Mouse (Mus musculus): Measurements from ENCODE around the gene Nrp1. TPM values are rescaled to one million over a fixed set of nuclear protein-coding genes. Genes with fewer than 3 reads are reported as not detected.

Gene Nrp1
- polyA plus RNA-seq, 1 experiment from 2014 or later, result 17.7 TPM

GRCm38 (mm10) chr8:128413381-128413780 lies 55.0 kb downstream of the Nrp1 start:
- Histone ChIP-seq H3K27me3 (ENCODE audit: poor library complexity, severe bottlenecking) (no peaks in the 10 kb centered on the region), H3K9me3 (no peaks in the 10 kb centered on the region), H3K4me3 (no peak overlapping the region), H3K4me1 (peaks cover 30% of the 10 kb centered on the region), H3K36me3 (replicated peaks) (no peaks in the 10 kb centered on the region), H3K27ac (no peak overlapping the region)
- WGBS, result 88% methylated on average over 4 of the region's 4 CpGs
- no peak for DNase-seq (ENCODE audit: extremely low spot score, low spot score)

- Histone ChIP-seq H3K4me1 (peaks cover 33% of the 10 kb centered on the region), H3K4me3 (no peak overlapping the region), H3K9me3 (no peaks in the 10 kb centered on the region), H3K27ac (no peak overlapping the region), H3K36me3 (replicated peaks) (no peaks in the 10 kb centered on the region), H3K27me3 (ENCODE audit: poor library complexity, severe bottlenecking) (no peaks in the 10 kb centered on the region; the same call in 1 of the 2 replicates)
- WGBS, result 79% methylated on average over 4 of the region's 4 CpGs
- no peak for DNase-seq (ENCODE audit: extremely low spot score, low spot score)
Measured at GRCm38 (mm10) chr8:128415730-128416684, 57.6 kb downstream of the Nrp1 start.

GRCm38 (mm10) chr8:128416896-128417295 lies 58.5 kb downstream of the Nrp1 start:
- H3K27me3 ChIP-seq (ENCODE audit: poor library complexity, severe bottlenecking), result no peaks in the 10 kb centered on the region; the same call in 1 of the 2 replicates
- WGBS, result 81% methylated on average over 2 of the region's 2 CpGs
- DNase-seq (ENCODE audit: extremely low spot score, low spot score), result no peak
- no peaks in the 10 kb centered on the region for H3K9me3 ChIP-seq
- no peaks in the 10 kb centered on the region for H3K36me3 ChIP-seq (replicated peaks)
- H3K4me3 ChIP-seq, result no peak overlapping the region
- H3K27ac ChIP-seq, result no peak overlapping the region
- H3K4me1 ChIP-seq, result peaks cover 33% of the 10 kb centered on the region

- Histone ChIP-seq H3K27ac (no peak overlapping the region), H3K36me3 (replicated peaks) (no peaks in the 10 kb centered on the region), H3K27me3 (ENCODE audit: poor library complexity, severe bottlenecking) (no peaks in the 10 kb centered on the region; the same call in 1 of the 2 replicates), H3K9me3 (no peaks in the 10 kb centered on the region), H3K4me3 (no peak overlapping the region), H3K4me1 (peaks cover 33% of the 10 kb centered on the region)
- 75% methylated on average over 10 of the region's 10 CpGs for WGBS
- DNase-seq (ENCODE audit: extremely low spot score, low spot score), result no peak
Measured at GRCm38 (mm10) chr8:128417956-128418796, 59.8 kb downstream of the Nrp1 start.

- no peak overlapping the region for H3K27ac ChIP-seq
- H3K4me3 ChIP-seq, result no peak overlapping the region
- no peaks in the 10 kb centered on the region; the same call in none of the 2 replicates for H3K27me3 ChIP-seq (ENCODE audit: poor library complexity, severe bottlenecking)
- no peak for DNase-seq (ENCODE audit: extremely low spot score, low spot score)
- H3K9me3 ChIP-seq, result no peaks in the 10 kb centered on the region
- H3K36me3 ChIP-seq (replicated peaks), result no peaks in the 10 kb centered on the region
- peaks cover 33% of the 10 kb centered on the region for H3K4me1 ChIP-seq
Measured at GRCm38 (mm10) chr8:128419984-128420383, 61.6 kb downstream of the Nrp1 start.

- WGBS, result 81% methylated on average over 1 of the region's 1 CpGs
- Histone ChIP-seq H3K9me3 (no peaks in the 10 kb centered on the region), H3K36me3 (replicated peaks) (no peaks in the 10 kb centered on the region), H3K4me3 (no peak overlapping the region), H3K4me1 (peaks cover 32% of the 10 kb centered on the region), H3K27ac (no peak overlapping the region), H3K27me3 (ENCODE audit: poor library complexity, severe bottlenecking) (no peaks in the 10 kb centered on the region; the same call in none of the 2 replicates)
- no peak for DNase-seq (ENCODE audit: extremely low spot score, low spot score)
Measured at GRCm38 (mm10) chr8:128420402-128420801, 62.0 kb downstream of the Nrp1 start.

GRCm38 (mm10) chr8:128423813-128424212 lies 65.4 kb downstream of the Nrp1 start:
- H3K36me3 ChIP-seq (replicated peaks), result no peaks in the 10 kb centered on the region
- no peaks in the 10 kb centered on the region; the same call in none of the 2 replicates for H3K27me3 ChIP-seq (ENCODE audit: poor library complexity, severe bottlenecking)
- no peak overlapping the region for H3K4me3 ChIP-seq
- H3K27ac ChIP-seq, result no peak overlapping the region
- no peaks in the 10 kb centered on the region for H3K9me3 ChIP-seq
- DNase-seq (ENCODE audit: extremely low spot score, low spot score), result no peak
- peaks cover 1% of the 10 kb centered on the region; the same call in 1 of the 2 replicates for H3K4me1 ChIP-seq

- H3K27ac ChIP-seq, result no peak overlapping the region
- no peaks in the 10 kb centered on the region for H3K9me3 ChIP-seq
- DNase-seq (ENCODE audit: extremely low spot score, low spot score), result no peak
- H3K4me1 ChIP-seq, result peaks cover 6% of the 10 kb centered on the region; the same call in 1 of the 2 replicates
- no peak overlapping the region for H3K4me3 ChIP-seq
- no peaks in the 10 kb centered on the region; the same call in 1 of the 2 replicates for H3K27me3 ChIP-seq (ENCODE audit: poor library complexity, severe bottlenecking)
- H3K36me3 ChIP-seq (replicated peaks), result no peaks in the 10 kb centered on the region
- 73% methylated on average over 7 of the region's 7 CpGs for WGBS
Measured at GRCm38 (mm10) chr8:128424626-128425333, 66.4 kb downstream of the Nrp1 start.

GRCm38 (mm10) chr8:128427071-128427470 lies 68.7 kb downstream of the Nrp1 start:
- Histone ChIP-seq H3K27ac (no peak overlapping the region), H3K4me3 (no peak overlapping the region), H3K4me1 (peaks cover 6% of the 10 kb centered on the region; the same call in 1 of the 2 replicates), H3K36me3 (replicated peaks) (no peaks in the 10 kb centered on the region), H3K9me3 (no peaks in the 10 kb centered on the region), H3K27me3 (ENCODE audit: poor library complexity, severe bottlenecking) (no peaks in the 10 kb centered on the region; the same call in 1 of the 2 replicates)
- 90% methylated on average over 3 of the region's 3 CpGs for WGBS
- no peak for DNase-seq (ENCODE audit: extremely low spot score, low spot score)

GRCm38 (mm10) chr8:128428971-128429370 lies 70.6 kb downstream of the Nrp1 start:
- Histone ChIP-seq H3K27ac (no peak overlapping the region), H3K4me3 (no peak overlapping the region), H3K9me3 (no peaks in the 10 kb centered on the region), H3K4me1 (peaks cover 6% of the 10 kb centered on the region; the same call in 1 of the 2 replicates), H3K36me3 (replicated peaks) (no peaks in the 10 kb centered on the region), H3K27me3 (ENCODE audit: poor library complexity, severe bottlenecking) (no peaks in the 10 kb centered on the region; the same call in 1 of the 2 replicates)
- no peak for DNase-seq (ENCODE audit: extremely low spot score, low spot score)
- 41% methylated on average over 1 of the region's 1 CpGs for WGBS

- Histone ChIP-seq H3K27ac (no peak overlapping the region), H3K4me1 (peaks cover 6% of the 10 kb centered on the region; the same call in 1 of the 2 replicates), H3K9me3 (no peaks in the 10 kb centered on the region), H3K36me3 (replicated peaks) (no peaks in the 10 kb centered on the region), H3K27me3 (ENCODE audit: poor library complexity, severe bottlenecking) (no peaks in the 10 kb centered on the region), H3K4me3 (no peak overlapping the region)
- 96% methylated on average over 1 of the region's 1 CpGs for WGBS
- DNase-seq (ENCODE audit: extremely low spot score, low spot score), result no peak
Measured at GRCm38 (mm10) chr8:128431082-128431481, 72.7 kb downstream of the Nrp1 start.

- H3K27ac ChIP-seq, result no peak overlapping the region
- H3K4me3 ChIP-seq, result no peak overlapping the region
- no peaks in the 10 kb centered on the region for H3K27me3 ChIP-seq (ENCODE audit: poor library complexity, severe bottlenecking)
- H3K4me1 ChIP-seq, result peaks cover 3% of the 10 kb centered on the region; the same call in 1 of the 2 replicates
- DNase-seq (ENCODE audit: extremely low spot score, low spot score), result no peak
- no peaks in the 10 kb centered on the region for H3K9me3 ChIP-seq
- WGBS, result 88% methylated on average over 4 of the region's 4 CpGs
- no peaks in the 10 kb centered on the region for H3K36me3 ChIP-seq (replicated peaks)
Measured at GRCm38 (mm10) chr8:128435749-128436148, 77.3 kb downstream of the Nrp1 start.
